Mouse (Mus musculus) lung, postnatal 25 days (tissue): ENCODE results near the gene BC034090.

ENCODE experiments used
- DNase-seq: peaks from one replicate; pipeline ENCODE4 v3.0.0; 2022; ENCODE audit warnings: low spot score

The BC034090 gene

GRCm38 (mm10) chr1:155215066-155215764 lies 29.0 kb downstream of the BC034090 start:
- no peak for DNase-seq

DNA sequence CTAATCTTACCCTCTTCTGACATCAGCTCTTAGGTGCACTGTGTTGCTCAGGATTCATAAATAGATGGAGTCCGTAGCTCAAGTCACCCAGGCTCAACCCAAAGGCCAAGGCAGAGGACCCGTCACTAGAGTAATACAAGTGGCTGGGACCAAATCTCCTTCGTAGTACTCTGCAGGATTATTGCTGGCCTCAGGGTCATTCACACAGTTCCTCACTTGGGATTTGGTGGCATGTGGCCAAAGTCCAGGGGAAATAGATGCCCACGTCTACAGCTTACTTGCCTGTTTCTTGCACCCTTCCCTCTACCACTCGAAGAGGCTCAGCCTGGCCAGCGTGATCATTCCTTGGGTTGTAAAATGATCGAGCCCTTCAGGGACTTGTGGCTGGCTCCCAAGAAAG lies 30.3 kb downstream of the BC034090 start:
- no peak for DNase-seq

- DNase-seq = no peak
Measured at GRCm38 (mm10) chr1:155212936-155213774, 31.1 kb downstream of the BC034090 start.

DNA sequence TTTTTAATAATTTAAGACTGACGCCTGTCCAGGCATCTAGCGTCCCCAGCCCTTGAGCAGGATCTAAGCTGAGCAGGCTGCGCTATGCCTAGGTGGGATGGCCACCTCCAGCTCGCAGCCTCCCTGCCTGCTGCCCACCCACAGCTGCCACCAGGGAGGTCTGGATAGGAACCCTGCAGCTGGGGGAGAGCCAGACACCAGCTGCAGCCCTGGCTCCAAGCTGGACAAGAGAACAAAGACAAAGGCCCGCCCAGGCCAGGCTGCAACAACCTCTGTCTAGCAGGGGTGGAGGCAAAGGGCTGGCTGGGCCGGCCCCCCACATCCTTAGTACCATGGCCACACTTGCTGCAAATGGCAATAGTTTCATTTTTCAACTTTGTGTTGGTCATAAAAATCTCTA lies 31.8 kb downstream of the BC034090 start:
- DNase-seq = no peak

GRCm38 (mm10) chr1:155212081-155212480 lies 32.2 kb downstream of the BC034090 start:
- DNase-seq = no peak

DNA sequence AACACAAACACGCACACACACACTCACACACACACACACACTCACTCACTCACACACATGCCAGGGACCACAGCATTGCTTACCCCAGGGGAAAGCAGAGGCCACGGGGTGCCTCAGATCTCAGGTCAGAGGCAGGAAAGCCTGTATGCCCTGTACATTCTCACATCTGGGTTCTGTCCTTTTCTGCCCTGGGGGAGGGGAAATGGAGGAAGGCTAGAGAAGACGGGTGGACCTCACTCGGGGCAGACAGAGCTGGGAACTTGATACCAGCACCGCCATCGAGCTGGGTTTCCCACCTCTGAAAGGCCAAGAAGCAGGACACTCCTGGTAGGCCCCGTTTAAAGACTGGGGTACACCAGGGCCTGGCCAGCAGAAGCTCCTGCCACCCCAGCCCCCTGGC lies 33.2 kb downstream of the BC034090 start:
- no peak for DNase-seq

- DNase-seq = no peak
Measured at GRCm38 (mm10) chr1:155210011-155210763, 34.1 kb downstream of the BC034090 start.

GRCm38 (mm10) chr1:155207859-155208258 lies 36.4 kb downstream of the BC034090 start:
- DNase-seq = no peak

DNA sequence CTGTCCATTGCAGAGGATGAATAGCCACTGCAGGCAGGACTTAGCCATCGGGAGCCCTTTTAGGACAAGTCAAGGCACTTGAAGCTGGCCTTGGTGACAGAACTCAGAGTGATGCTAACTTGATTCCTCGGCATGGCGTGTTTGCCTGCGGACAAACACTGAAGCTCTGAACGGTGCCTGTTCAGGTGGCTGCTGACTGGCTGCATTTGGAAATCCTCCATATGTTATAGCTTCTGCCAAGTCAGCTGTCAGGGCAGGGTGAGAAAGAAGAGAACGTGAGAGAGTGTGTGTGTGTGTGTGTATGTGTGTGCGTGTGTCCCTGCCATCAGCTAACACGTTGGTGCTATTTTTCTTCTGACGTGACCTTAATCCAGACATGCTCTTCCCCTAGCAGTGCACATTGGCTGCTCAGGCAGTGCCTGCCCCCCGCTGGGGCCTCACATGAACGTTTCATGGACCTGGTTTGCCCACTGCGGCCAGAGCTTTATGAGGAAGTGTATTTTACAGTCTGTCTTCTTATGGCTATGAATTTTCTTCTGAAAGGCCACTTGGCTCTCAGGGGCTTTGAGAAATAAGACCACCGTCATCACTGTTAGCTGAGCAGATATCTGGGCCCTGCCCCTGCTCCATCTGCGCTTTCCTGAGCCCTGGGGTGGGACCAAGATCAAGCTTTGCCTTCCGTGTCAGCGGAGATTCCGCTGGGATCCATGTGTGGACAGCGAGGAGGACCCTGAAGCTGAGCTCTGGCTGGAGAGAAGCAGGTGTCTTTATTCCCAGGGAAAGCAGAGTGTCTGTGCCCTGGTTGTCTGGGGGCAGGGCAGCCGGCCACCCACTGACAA lies 38.2 kb downstream of the BC034090 start:
- DNase-seq = no peak

- DNase-seq = no peak
Measured at GRCm38 (mm10) chr1:155205311-155205710, 38.9 kb downstream of the BC034090 start.

DNA sequence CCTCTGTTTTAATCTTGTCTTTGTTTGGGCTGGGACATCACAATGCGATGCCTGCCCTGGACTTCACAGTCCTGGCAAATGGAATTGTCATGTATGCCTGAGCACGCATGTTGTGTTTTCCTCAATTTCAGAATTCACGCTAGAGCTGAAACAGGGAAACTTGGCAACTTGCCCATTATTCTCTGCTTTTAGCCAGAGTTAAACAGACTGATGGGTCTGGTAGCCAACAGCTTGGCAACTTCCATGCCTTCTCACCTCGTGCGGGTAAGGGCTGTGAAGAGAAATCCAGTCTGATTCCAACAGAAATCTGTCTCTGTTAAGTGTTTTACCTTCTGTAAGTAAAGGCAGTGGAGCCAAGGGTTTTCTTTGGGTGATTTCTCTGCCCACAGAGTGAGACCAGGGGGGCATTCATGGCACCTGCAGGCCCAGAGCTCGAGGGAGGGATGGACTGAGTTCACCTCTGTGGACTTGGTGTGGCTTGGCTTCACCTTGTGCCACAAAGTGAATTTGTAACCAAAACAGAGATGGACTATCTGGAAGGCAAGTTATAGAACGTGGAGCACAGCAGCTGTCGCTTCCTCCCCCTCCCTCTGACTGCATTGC lies 39.6 kb downstream of the BC034090 start:
- no peak for DNase-seq

DNA sequence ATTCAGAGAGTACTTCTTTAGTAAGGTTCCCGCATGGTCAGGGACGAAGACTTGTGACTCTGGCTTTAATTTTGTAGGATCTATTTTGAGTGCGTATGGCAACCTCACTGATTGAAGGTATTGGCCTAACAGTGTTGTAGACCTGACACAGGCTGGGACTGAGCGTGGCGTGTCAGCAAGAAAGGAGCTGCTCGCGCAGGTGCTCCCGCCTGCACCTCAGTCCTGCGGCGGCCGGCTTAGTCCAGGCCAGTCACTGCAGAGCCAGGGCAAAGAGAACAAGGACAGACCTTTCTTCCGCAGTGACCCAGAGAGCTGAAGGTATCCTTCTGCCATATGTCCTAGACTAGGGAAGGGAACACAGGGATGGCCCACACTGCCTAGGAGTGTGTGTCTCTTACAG lies 40.3 kb downstream of the BC034090 start:
- DNase-seq = no peak

DNA sequence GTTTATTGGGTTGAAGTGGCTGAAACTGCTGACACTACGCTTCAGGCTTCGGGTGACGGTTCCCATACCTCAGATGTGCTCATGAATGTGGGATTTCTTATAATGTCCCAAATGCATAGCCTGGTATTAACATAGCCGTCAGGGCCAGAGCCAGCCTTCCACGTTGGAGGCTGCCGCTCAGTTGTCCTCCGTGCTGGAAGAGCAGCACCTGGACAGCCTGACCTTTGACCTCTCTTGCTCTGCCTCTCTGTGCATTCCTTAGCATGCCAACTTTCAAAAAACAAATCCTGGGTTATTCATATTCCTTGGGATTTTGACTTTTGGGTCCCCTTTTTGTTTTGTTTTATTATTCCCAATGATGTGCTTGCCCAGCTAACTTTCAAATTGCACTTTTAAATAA lies 41.1 kb downstream of the BC034090 start:
- no peak for DNase-seq

- DNase-seq = no peak
Measured at GRCm38 (mm10) chr1:155202472-155202871, 41.8 kb downstream of the BC034090 start.

GRCm38 (mm10) chr1:155201914-155202313 lies 42.3 kb downstream of the BC034090 start:
- DNase-seq = no peak

DNA sequence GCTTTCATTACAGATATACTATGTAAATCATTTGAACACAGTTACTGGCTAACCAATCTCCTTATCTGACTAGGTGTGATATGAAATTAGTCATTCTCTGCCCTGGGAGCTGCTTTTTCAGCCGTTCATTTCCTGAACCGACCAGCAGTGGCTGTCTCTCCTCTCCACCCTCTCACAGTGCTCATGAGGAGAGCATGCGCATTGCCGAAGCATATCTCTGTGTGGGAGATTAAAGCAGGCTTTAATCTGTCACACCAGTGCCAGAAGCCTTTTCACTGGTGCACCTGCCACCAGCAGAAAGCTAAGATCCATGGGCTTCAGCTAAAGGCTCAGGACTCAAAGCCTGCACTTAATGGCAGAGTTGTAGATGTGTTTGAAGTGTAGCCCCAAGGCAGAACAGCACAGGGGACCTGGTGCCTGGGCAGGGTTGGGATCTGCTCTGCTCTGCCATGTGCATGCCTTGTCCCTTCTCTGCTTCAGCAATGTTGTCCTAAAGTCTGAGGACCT lies 42.8 kb downstream of the BC034090 start:
- no peak for DNase-seq

- DNase-seq = no peak
Measured at GRCm38 (mm10) chr1:155200967-155201366, 43.3 kb downstream of the BC034090 start.

DNA sequence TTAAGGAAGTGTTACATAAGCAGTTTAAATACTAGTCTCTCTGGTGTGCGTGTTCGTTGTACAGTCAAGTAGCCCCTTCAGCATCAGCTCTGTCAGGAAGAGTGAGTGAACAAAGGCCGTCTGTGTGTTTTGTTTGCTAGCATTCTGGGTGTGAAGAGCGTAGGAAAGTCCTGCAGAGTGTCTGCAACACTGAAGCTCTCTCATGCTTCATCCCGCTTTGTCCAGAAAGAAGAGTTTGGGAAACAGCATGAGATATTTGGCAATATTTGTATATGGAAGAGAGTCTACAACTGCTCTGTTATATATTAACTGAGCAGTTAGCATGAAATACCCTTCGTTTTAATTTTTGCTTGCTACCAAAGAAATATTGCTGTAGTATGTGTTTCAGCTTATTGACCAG lies 44.7 kb downstream of the BC034090 start:
- no peak for DNase-seq

DNA sequence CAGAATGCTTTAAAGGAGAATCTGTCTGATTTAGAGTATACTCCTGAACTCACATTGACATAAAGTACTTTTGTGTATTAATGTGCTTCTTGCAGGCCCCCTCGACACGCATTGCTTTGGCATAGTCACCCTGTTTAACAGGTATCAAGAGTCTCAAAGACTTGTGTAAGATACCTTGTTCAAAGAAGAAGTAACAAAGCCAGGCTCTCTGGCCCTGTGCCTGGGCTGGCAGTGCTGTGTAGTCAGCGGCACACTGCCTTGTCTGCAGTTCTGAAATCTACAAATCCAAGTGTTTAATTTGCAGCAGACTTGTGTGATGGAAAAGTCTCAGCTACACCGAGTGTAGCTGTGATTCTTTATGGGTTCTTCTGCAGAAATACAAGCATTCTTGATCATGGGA lies 47.6 kb downstream of the BC034090 start:
- DNase-seq = peak; percentile 58

GRCm38 (mm10) chr1:155192805-155193368 lies 51.4 kb downstream of the BC034090 start:
- DNase-seq = no peak

GRCm38 (mm10) chr1:155191671-155192070 lies 52.6 kb downstream of the BC034090 start:
- DNase-seq = no peak
